Mouse (Mus musculus): ENCODE data around the gene BC051142. TPM values are rescaled to one million over a fixed set of nuclear protein-coding genes. Genes with fewer than 3 reads are reported as not detected.

The BC051142 gene
- polyA plus RNA-seq, 1 experiment from 2014 or later: not detected

DNA sequence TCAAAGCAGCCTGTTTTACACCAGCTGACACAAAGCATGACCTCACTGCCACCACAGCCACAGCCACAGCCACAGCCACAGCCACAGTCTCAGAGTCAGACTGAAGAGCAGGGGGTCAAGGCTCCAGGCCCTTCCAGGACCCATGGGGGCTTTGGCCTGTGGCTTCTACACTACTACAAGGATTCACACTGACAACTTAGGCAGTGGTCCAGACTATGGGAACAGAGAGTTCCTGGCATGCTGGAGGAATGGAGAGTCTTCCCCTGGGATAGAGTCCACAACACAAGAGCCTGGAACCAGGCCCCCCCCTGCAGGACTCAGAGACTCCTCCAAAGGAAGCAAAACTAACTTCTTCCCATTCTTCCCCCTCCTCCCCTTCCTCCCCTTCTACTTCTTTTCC, 109.0 kb downstream of the BC051142 start:
- Histone ChIP-seq H3K27ac (replicated peaks) (no peak overlapping the region), H3K4me1 (replicated peaks) (no peaks in the 10 kb centered on the region), H3K36me3 (replicated peaks) (no peaks in the 10 kb centered on the region), H3K4me2 (no peak overlapping the region), H3K9ac (no peak overlapping the region), H3K27me3 (no peaks in the 10 kb centered on the region), H3K4me3 (replicated peaks) (no peak overlapping the region), H3K9me3 (replicated peaks) (no peaks in the 10 kb centered on the region)
- no peak for ATAC-seq (ENCODE audit: insufficient read depth)

Other genes starting within 250 kb of the BC051142 start
- gene H2-DMb1, start 245.7 kb upstream of the BC051142 start, polyA plus RNA-seq (2015; fragmentation: Nextera tagmentation; extraction: Ambion mirVana): 1.6 and 1.7 TPM in 2 replicates
- 4.2 and 4.8 TPM in 2 replicates for gene Tap1, start 211.3 kb upstream of the BC051142 start, polyA plus RNA-seq (2015; fragmentation: Nextera tagmentation; extraction: Ambion mirVana)
- gene Psmb9, start 211.1 kb upstream of the BC051142 start, polyA plus RNA-seq (2015; fragmentation: Nextera tagmentation; extraction: Ambion mirVana): 10.6 and 11.2 TPM in 2 replicates
- gene Psmb8, start 201.1 kb upstream of the BC051142 start, polyA plus RNA-seq (2015; fragmentation: Nextera tagmentation; extraction: Ambion mirVana): 21.9 and 22.8 TPM in 2 replicates
- 7.2 and 7.4 TPM in 2 replicates for gene Tap2, start 195.3 kb upstream of the BC051142 start, polyA plus RNA-seq (2015; fragmentation: Nextera tagmentation; extraction: Ambion mirVana)
- gene H2-Ob, start 159.9 kb upstream of the BC051142 start, polyA plus RNA-seq (2015; fragmentation: Nextera tagmentation; extraction: Ambion mirVana): 0.31 and 0.51 TPM in 2 replicates
- 6.6 and 9.3 TPM in 2 replicates for gene H2-Ab1, start 141.1 kb upstream of the BC051142 start, polyA plus RNA-seq (2015; fragmentation: Nextera tagmentation; extraction: Ambion mirVana)
- 2.6 and 2.8 TPM in 2 replicates for gene H2-Aa, start 111.0 kb upstream of the BC051142 start, polyA plus RNA-seq (2015; fragmentation: Nextera tagmentation; extraction: Ambion mirVana)
- 1.7 and 1.8 TPM in 2 replicates for gene H2-Eb1, start 93.0 kb upstream of the BC051142 start, polyA plus RNA-seq (2015; fragmentation: Nextera tagmentation; extraction: Ambion mirVana)
- gene H2-Eb2, start 73.2 kb upstream of the BC051142 start, polyA plus RNA-seq (2015; fragmentation: Nextera tagmentation; extraction: Ambion mirVana): not detected in 2 replicates
- gene Btnl2, start 44.0 kb upstream of the BC051142 start, polyA plus RNA-seq (2015; fragmentation: Nextera tagmentation; extraction: Ambion mirVana): 0.03 TPM in 1 of 2 replicates, not detected in the other
- gene Btnl1, start 21.7 kb upstream of the BC051142 start, polyA plus RNA-seq (2015; fragmentation: Nextera tagmentation; extraction: Ambion mirVana): 0.05 TPM in 1 of 2 replicates, not detected in the other
- not detected in 2 replicates for gene Btnl4, start 78.5 kb downstream of the BC051142 start, polyA plus RNA-seq (2015; fragmentation: Nextera tagmentation; extraction: Ambion mirVana)
- gene Btnl6, start 118.5 kb downstream of the BC051142 start, polyA plus RNA-seq (2015; fragmentation: Nextera tagmentation; extraction: Ambion mirVana): not detected in 2 replicates
- gene Notch4, start 165.4 kb downstream of the BC051142 start, polyA plus RNA-seq (2015; fragmentation: Nextera tagmentation; extraction: Ambion mirVana): 0.64 and 0.75 TPM in 2 replicates
- gene Gpsm3, start 191.0 kb downstream of the BC051142 start, polyA plus RNA-seq (2015; fragmentation: Nextera tagmentation; extraction: Ambion mirVana): 14.9 and 17.6 TPM in 2 replicates
- gene Pbx2, start 192.4 kb downstream of the BC051142 start, polyA plus RNA-seq (2015; fragmentation: Nextera tagmentation; extraction: Ambion mirVana): 2.4 and 2.8 TPM in 2 replicates
- gene Ager, start 199.0 kb downstream of the BC051142 start, polyA plus RNA-seq (2015; fragmentation: Nextera tagmentation; extraction: Ambion mirVana): 0.70 and 0.88 TPM in 2 replicates
- 88.4 and 106 TPM in 2 replicates for gene Rnf5, start 204.9 kb downstream of the BC051142 start, polyA plus RNA-seq (2015; fragmentation: Nextera tagmentation; extraction: Ambion mirVana)
- 21.1 and 23.6 TPM in 2 replicates for gene Agpat1, start 205.4 kb downstream of the BC051142 start, polyA plus RNA-seq (2015; fragmentation: Nextera tagmentation; extraction: Ambion mirVana)
- gene Egfl8, start 217.2 kb downstream of the BC051142 start, polyA plus RNA-seq (2015; fragmentation: Nextera tagmentation; extraction: Ambion mirVana): 0.20 and 0.33 TPM in 2 replicates
- 10.7 and 10.8 TPM in 2 replicates for gene Ppt2, start 229.7 kb downstream of the BC051142 start, polyA plus RNA-seq (2015; fragmentation: Nextera tagmentation; extraction: Ambion mirVana)
- not detected in 2 replicates for gene Prrt1, start 230.7 kb downstream of the BC051142 start, polyA plus RNA-seq (2015; fragmentation: Nextera tagmentation; extraction: Ambion mirVana)
- gene Fkbpl, start 245.9 kb downstream of the BC051142 start, polyA plus RNA-seq (2015; fragmentation: Nextera tagmentation; extraction: Ambion mirVana): 4.0 and 5.0 TPM in 2 replicates
- 19.9 and 21.2 TPM in 2 replicates for gene Atf6b, start 248.3 kb downstream of the BC051142 start, polyA plus RNA-seq (2015; fragmentation: Nextera tagmentation; extraction: Ambion mirVana)

Data from liver, embryonic 15.5 days (tissue).